Mouse (Mus musculus) left cerebral cortex, postnatal 14 days (tissue): ENCODE measurements around the gene Defb23. TPM values are rescaled to one million over a fixed set of nuclear protein-coding genes. Genes with fewer than 3 reads are reported as not detected.

Source experiments
- DNase-seq, 2 experiments: peaks; one replicate each; pipeline ENCODE4 v3.0.0; 2021 to 2022; ENCODE audit warnings: low spot score in 2 of 2, mixed read lengths in 1 of 2
- intact Hi-C: fragments of 180-260 bp; cut with DNase I; formaldehyde crosslinking; loops from one replicate; pipeline ENCODE4 v1.15.1; 2025
- long read RNA-seq, 2 experiments: library from polyadenylated mRNA; stranded (forward); transcript quantifications; one replicate each; pipeline ENCODE4 v2.0.0; 2021
- total RNA-seq, 2 experiments: library from RNA; stranded (reverse); gene quantifications; 2 replicates each; pipeline ENCODE4 v1.2.3; 2021

Defb23 gene
- total RNA-seq = not detected
- long read RNA-seq, experiment 1 = 0 reads
- long read RNA-seq, experiment 2 = 0 reads

DNA sequence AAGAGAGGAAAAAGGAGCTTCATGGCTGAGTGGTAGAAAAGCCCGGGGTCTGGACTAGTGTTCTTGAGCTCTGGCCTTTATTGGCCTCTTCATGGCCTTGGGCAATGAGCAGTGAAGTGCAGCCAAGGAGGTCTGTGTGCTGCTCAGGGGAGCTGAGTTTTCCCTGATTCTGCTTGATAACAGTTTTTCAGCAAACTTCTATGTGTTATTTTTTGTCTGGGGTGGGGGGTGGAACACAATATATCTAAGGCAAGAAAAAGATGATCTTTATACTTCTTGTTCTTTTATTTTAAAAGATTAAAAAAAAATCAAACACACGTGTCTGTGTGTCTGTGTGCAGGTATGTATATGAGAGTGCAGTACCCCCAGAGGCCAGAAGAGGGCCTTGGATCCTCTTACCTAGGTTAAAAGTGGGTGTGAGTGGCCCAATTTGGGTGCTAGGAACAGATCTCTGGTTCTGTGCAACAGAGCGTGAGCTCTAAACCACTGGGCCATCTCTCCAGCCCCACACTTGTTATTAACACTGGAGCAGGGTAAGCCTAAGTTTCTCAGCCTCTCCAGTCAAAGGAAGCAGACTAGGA, at the start of gene Defb23:
Gene Defb23, minus strand, starts transcription at position 51 of the 581 bp plus-strand sequence.
- intact Hi-C loops = no loop called here
- DNase-seq = no peak

GRCm38 (mm10) chr2:152511592-152511991, 47.2 kb upstream of the Defb23 start, which contains the start of gene Defb26:
Gene Defb26 (minus strand): TSS chr2:152511692.
- intact Hi-C loops = no loop called here
- no peak for DNase-seq

DNA sequence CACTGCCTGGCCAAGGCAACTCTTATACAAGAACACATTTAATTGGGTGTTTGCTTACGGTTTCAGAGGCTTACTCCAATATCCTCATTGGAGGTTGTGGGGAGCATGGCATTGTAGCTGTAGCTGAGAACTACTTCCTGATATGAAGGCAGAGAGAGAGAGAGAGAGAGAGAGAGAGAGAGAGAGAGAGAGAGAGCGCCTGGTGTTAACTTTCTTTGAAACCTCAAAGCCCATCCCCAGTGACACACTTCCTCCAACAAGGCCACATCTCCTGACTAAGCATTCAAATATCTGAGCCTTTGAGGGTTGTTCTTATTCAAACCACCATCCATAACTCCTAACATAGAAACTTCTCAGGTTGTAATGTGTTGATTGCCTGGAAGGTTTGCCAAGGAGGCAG, 39.5 kb upstream of the Defb23 start:
- intact Hi-C loops = no loop called here
- no peak for DNase-seq

- intact Hi-C loops = no loop called here
- DNase-seq = no peak
Observed at GRCm38 (mm10) chr2:152500863-152501229, 36.4 kb upstream of the Defb23 start.

DNA sequence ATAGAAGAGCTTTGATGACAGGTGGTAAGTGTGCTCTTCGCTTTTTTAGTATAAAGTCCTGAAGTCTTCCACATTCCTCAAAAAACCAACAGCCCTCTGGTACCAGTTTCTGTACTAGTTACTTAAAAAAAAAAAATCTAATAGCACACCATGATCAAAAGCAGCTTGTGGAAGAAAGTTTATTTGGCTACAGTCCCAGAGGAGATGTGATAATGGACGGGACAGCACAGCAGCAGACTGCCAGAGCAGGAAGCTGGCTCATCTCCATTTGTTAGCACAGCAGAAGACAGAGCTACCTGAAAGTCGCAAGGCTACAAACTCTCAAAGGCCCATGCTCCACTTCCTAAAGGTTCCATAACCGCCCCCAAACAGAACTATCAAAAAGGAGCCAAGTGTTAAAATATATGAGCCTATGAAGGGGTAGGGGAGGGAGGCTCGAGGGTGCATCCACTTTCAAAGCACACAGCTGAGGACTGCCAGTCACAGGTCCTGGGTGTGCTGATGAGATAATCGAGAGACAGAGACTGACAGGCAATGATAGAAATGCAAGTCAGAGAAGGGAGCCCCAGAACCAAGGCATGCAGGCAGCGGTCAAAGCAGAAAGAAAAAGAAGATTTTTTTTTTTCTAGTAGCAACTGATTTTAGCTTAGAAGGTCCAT, 35.9 kb upstream of the Defb23 start:
- peak in 1 of 2 experiments; percentile 18 for DNase-seq
- intact Hi-C loops = no loop called here

DNA sequence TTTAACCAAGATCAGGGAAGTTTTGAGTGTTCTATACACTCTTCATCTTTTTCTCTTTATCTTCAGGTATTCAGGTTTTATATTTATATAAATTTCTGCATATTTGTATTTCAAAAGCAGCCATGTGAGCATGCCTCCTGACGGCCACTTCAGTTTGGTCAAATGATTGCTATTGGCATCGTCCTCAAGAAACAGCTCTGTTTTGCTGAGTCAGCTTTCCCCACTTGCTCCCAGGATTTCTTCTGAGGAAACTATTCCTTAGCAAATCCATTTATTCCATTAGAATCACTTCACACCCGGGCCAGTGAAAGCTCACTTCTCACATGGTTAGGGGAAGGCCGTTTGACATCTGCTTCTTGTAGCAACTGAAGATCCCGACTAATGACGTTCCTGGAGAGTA, 33.6 kb upstream of the Defb23 start:
- DNase-seq = no peak
- intact Hi-C loops = no loop called here

DNA sequence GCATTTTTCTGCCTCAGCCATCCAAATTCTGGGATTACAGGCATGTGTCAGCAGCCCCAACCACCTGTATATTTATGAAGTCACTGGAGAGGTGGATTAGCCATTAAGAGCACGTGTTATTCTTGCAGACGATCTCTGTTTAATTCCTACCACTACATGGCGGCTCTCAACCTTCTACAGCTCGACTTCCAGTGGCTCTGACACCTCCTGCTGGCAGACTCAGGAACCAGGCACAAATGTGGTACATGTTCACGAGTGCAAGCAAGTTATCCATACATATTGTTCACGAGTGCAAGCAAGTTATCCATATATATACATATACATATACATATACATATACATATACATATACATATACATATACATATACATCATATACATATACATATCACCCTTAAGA, 28.7 kb upstream of the Defb23 start:
- no peak for DNase-seq
- intact Hi-C loops = no loop called here

- intact Hi-C loops = no loop called here
- no peak for DNase-seq
Observed at GRCm38 (mm10) chr2:152490038-152490437, 25.6 kb upstream of the Defb23 start, which contains the start of gene Defb22. Gene Defb22 (minus strand): TSS chr2:152490138.

DNA sequence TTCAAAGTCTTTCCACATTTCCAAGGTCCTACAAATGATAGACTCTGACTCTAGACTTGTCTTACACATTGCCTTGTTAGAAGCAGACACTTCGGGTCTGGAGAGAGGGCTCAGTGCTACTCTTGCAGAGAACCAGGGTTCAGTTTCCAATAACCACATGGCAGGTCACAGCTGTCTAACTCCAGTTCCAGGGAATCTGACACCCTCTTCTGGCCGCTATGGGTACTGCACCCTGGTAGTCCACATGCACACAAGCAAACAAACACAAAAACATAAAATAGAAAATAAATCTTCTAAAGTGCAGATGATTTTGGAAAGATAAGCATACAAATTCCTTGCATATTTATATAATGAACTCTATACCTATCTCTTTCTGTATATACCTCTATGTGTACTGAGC, 22.6 kb upstream of the Defb23 start:
- intact Hi-C loops = no loop called here
- DNase-seq = no peak

- intact Hi-C loops = no loop called here
- no peak for DNase-seq
Observed at GRCm38 (mm10) chr2:152481726-152482125, 17.3 kb upstream of the Defb23 start.

DNA sequence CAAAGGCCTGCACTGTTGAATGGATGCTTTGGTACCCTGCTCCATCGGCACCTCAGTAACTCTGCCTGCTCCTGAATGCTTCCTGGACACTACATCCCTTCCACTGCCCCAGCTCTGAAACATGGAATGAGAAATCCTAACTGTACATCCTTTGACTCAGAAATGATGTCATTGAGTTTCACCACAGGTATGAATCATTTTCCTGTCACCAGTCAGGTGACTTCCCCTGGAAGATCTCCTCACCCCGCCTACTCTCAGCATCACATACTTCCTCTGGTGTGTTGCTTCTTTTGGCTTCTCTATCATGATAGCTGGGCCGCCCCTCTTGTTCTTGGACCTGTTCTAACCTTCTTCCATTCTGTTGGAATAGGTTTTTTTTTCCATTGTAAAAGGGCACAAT, 16.5 kb upstream of the Defb23 start:
- no peak for DNase-seq
- intact Hi-C loops = no loop called here

DNA sequence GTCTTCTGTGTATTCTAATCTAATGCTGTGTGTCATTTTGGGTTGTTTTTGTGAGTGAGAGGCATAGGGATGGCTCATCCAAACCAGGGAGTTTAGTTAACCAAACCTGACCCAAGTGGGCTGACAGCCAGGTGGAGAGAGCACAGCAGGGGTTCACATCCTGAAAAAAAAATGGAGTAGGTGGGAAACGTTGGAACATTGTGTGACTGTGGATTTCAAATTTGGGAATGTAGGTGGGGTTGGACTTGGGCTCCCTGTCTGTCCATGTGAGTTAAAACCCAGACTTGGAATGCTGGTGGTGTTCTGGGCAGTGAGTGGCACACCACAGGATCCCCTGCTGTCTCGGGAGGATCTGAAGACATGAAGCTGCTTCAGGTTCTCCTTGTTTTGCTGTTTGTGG, 12.3 kb upstream of the Defb23 start, which contains the start of gene Defb20:
Gene Defb20, plus strand, starts transcription at position 301 of the 400 bp plus-strand sequence.
- no peak for DNase-seq
- intact Hi-C loops = no loop called here

DNA sequence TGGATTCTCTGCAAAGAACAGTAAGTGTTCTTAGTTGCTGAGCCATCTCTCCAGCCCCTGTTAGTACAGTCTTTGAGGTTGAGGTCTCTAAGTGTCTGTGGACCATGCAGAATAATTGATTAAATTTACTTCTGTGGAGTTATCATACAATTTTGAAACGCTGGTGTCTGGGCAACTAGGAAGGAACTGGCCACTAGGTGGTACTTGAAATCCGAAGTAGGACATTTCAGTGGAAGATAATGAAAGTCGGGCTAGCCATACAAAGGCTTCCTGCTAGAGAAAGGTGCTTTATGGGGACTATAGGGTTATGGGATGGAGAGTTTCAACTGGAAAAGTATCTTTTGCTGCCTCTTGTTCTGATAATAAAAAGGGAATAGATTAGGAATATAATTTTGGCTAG, 8.0 kb upstream of the Defb23 start:
- intact Hi-C loops = no loop called here
- DNase-seq = no peak

DNA sequence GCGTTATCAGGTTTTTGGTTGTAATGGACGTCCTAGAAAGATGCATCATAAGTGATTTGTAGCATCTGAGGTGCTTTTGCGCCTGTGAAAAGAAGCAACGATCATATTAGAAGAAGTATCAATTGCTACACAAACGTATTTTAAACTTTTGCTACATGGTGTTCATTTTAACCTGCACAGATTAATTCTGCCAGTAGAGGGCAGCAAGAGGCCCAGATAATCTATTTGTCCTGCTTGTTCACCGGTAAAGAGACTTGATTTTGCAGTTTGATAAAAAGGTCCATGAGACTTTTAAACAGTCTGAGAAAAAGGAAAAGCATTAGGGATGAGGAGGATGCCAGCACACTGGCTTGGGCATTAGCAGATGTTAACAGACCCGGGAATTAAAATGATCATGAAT, 6.6 kb upstream of the Defb23 start:
- DNase-seq = peak; percentile 50 to 78
- intact Hi-C loops = loop anchor here (1.0 kb wide), 1 partner anchor 73 kb away; no protein-coding TSS in a partner anchor

GRCm38 (mm10) chr2:152459241-152459640, 5.2 kb downstream of the Defb23 start:
- DNase-seq = no peak
- intact Hi-C loops = no loop called here

- DNase-seq = no peak
- intact Hi-C loops = loop anchor here (5.0 kb wide), 1 partner anchor 90 kb away; the partner anchor contains the start of gene Defb29
Observed at GRCm38 (mm10) chr2:152452101-152452781, 12.2 kb downstream of the Defb23 start.

GRCm38 (mm10) chr2:152450241-152450640, 14.2 kb downstream of the Defb23 start:
- peak; percentile 77 to 84 for DNase-seq
- intact Hi-C loops = loop anchor here (5.0 kb wide), 1 partner anchor 92 kb away; the partner anchor contains the start of gene Defb29

- intact Hi-C loops = no loop called here
- no peak for DNase-seq
Observed at GRCm38 (mm10) chr2:152447461-152447860, 17.0 kb downstream of the Defb23 start.

- intact Hi-C loops = no loop called here
- DNase-seq = no peak
Observed at GRCm38 (mm10) chr2:152446642-152447041, 17.8 kb downstream of the Defb23 start.

DNA sequence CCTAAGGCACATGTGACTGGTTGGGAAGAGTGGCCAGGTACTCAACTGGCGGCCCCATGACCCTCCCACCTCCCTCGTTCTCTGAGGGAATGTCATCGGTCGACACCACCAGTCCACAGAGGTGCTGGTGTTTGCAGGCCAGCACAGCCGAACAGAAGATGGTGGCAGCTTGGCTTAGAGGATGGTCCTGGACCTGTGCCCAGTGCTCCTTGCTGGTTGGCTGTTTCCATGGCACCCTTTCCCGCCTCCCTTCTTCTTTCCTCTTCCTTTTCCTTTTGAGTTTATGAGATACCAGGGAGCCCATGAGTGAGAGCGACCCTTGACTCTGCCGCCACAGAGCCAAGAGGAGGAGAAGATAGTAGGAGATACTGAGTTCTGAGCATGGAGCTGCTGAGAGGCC, 21.1 kb downstream of the Defb23 start:
- peak; percentile 29 to 46 for DNase-seq

More for the DNA sequence above, 21.1 kb downstream of the Defb23 start:
- intact Hi-C loops = no loop called here
